Mouse (Mus musculus): Measurements from ENCODE around the gene Wnt8b. TPM values are rescaled to one million over a fixed set of nuclear protein-coding genes. Genes with fewer than 3 reads are reported as not detected.

Gene Wnt8b
- polyA plus RNA-seq, 1 experiment from 2014 or later, result 3.7 TPM

DNA sequence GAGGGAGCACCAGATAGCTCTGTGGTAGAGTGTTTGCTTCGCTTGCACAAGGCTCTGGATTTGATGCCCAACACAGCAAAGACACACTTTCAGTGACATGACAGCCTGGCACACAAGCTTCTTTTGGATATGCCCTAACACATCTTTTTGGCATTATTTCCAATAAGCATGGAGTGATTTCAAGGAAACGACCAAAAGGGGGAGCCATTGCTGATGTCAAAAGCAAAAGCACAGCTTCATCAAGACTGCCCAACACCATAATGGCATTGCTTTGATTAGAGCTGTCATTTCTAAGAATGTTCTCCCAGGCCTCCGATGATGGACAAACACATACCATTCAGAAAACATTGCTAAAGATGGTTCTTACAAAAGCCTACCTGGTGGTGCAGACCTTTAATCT, 16.7 kb upstream of the Wnt8b start:
- WGBS, result 58% methylated on average over 3 of the region's 3 CpGs
- H3K27me3 ChIP-seq (replicated peaks), result peaks cover 4% of the 10 kb centered on the region; the same call in 1 of the 2 replicates
- no peaks in the 10 kb centered on the region for H3K36me3 ChIP-seq (replicated peaks)
- no peak overlapping the region for H3K4me2 ChIP-seq
- no peak overlapping the region for H3K4me3 ChIP-seq
- no peaks in the 10 kb centered on the region for H3K9me3 ChIP-seq
- H3K4me1 ChIP-seq, result peaks cover 6% of the 10 kb centered on the region; the same call in 1 of the 2 replicates
- no peak overlapping the region for H3K27ac ChIP-seq
- H3K9ac ChIP-seq, result no peak overlapping the region
- no peak for ATAC-seq (replicated peaks)

DNA sequence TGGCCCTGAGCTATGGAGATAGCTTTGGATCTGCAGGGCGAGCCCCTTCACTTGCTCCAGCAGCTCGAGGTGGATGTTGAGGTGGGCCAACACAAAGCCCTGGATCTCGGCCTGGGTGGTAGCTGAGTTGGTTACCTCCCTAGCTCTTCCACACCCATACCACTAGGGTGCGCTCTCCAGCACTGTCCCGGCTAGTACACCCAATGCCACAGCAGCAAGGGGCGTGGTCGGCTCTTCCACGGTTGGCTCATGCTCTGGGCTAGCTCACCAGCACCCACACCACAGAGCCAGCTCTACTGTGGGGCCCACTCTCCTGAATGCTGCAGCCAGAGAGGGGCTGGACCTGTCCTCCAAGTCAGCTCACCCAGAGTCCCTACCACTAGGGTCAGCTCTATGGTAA, 6.0 kb upstream of the Wnt8b start:
- Histone ChIP-seq H3K4me3 (no peak overlapping the region), H3K27ac (no peak overlapping the region), H3K36me3 (replicated peaks) (no peaks in the 10 kb centered on the region), H3K4me1 (no peaks in the 10 kb centered on the region), H3K9me3 (no peaks in the 10 kb centered on the region), H3K27me3 (replicated peaks) (peaks cover 40% of the 10 kb centered on the region), H3K4me2 (no peak overlapping the region), H3K9ac (no peak overlapping the region)
- ATAC-seq (replicated peaks), result no peak
- WGBS, result 14% methylated on average over 8 of the region's 8 CpGs

- Histone ChIP-seq H3K4me2 (no peak overlapping the region), H3K36me3 (replicated peaks) (no peaks in the 10 kb centered on the region), H3K9me3 (no peaks in the 10 kb centered on the region), H3K9ac (no peak overlapping the region), H3K27me3 (replicated peaks) (peaks cover 89% of the 10 kb centered on the region), H3K4me3 (no peak overlapping the region), H3K4me1 (no peaks in the 10 kb centered on the region), H3K27ac (no peak overlapping the region)
- no peak for ATAC-seq (replicated peaks)
- WGBS, result 39% methylated on average over 8 of the region's 8 CpGs
Measured at GRCm38 (mm10) chr19:44496511-44496910, 3.2 kb downstream of the Wnt8b start.

GRCm38 (mm10) chr19:44496941-44497340, 3.7 kb downstream of the Wnt8b start:
- 33% methylated on average over 10 of the region's 10 CpGs for WGBS
- Histone ChIP-seq H3K4me1 (no peaks in the 10 kb centered on the region), H3K9ac (no peak overlapping the region), H3K9me3 (no peaks in the 10 kb centered on the region), H3K4me3 (no peak overlapping the region), H3K27ac (no peak overlapping the region), H3K4me2 (no peak overlapping the region), H3K36me3 (replicated peaks) (no peaks in the 10 kb centered on the region), H3K27me3 (replicated peaks) (peaks cover 89% of the 10 kb centered on the region)
- ATAC-seq (replicated peaks), result no peak

- Histone ChIP-seq H3K36me3 (replicated peaks) (no peaks in the 10 kb centered on the region), H3K9ac (no peak overlapping the region), H3K4me2 (no peak overlapping the region), H3K9me3 (no peaks in the 10 kb centered on the region), H3K4me1 (no peaks in the 10 kb centered on the region), H3K27me3 (replicated peaks) (peaks cover 88% of the 10 kb centered on the region), H3K27ac (no peak overlapping the region), H3K4me3 (no peak overlapping the region)
- ATAC-seq (replicated peaks), result no peak
- WGBS, result 63% methylated on average over 6 of the region's 6 CpGs
Measured at GRCm38 (mm10) chr19:44498936-44499335, 5.7 kb downstream of the Wnt8b start.

GRCm38 (mm10) chr19:44500240-44500639, 7.0 kb downstream of the Wnt8b start:
- Histone ChIP-seq H3K4me2 (no peak overlapping the region), H3K4me1 (no peaks in the 10 kb centered on the region), H3K36me3 (replicated peaks) (no peaks in the 10 kb centered on the region), H3K27ac (no peak overlapping the region), H3K9me3 (no peaks in the 10 kb centered on the region), H3K9ac (no peak overlapping the region), H3K27me3 (replicated peaks) (peaks cover 88% of the 10 kb centered on the region), H3K4me3 (no peak overlapping the region)
- 51% methylated on average over 5 of the region's 5 CpGs for whole genome bisulfite sequencing
- ATAC-seq (replicated peaks), result no peak

DNA sequence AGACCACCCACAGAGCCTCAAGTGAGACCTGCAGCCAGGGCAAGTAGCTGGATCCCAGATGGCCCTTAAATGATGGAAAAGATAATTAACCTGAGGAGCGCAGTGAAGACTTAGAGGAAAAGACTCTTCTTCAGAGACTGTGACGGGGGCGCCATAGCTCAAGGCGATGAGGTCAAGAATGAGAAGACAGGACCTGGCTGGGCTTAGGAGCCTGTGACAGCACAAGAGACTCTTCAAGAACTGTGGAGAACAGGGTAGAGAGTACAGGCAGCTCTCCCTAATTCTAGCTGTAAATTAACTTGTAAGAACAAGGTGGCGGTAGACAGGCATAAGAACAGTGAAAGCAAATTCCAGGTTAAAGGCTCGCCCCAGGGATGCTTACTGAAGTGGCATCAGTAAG, 8.7 kb downstream of the Wnt8b start:
- Histone ChIP-seq H3K4me2 (no peak overlapping the region), H3K9ac (no peak overlapping the region), H3K27me3 (replicated peaks) (peaks cover 89% of the 10 kb centered on the region), H3K27ac (no peak overlapping the region), H3K36me3 (replicated peaks) (no peaks in the 10 kb centered on the region), H3K4me3 (no peak overlapping the region), H3K9me3 (no peaks in the 10 kb centered on the region), H3K4me1 (no peaks in the 10 kb centered on the region)
- 85% methylated on average over 6 of the region's 6 CpGs for WGBS
- no peak for ATAC-seq (replicated peaks)

DNA sequence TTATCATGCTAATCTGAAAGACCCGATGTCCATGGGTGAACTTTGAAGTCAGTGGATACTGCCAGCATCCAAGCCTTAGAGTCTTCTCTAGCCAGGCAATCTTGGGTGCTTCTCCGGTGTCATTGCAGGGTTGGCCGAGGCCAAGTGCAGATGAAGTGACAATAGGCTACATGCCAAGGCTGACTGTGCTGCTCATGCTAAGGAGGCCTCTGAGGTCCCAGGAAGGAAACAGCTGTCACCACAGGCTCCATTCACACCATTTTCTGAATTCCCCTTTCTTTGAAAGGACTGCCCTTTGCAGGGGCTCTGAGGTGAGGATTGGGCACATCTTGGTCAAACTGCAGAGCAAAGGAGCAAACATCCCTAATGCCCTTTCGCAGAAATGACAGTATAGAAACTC, 9.5 kb downstream of the Wnt8b start:
- peaks cover 90% of the 10 kb centered on the region for H3K27me3 ChIP-seq (replicated peaks)
- H3K9me3 ChIP-seq, result no peaks in the 10 kb centered on the region
- H3K4me3 ChIP-seq, result no peak overlapping the region
- H3K27ac ChIP-seq, result no peak overlapping the region
- H3K36me3 ChIP-seq (replicated peaks), result no peaks in the 10 kb centered on the region
- no peak overlapping the region for H3K9ac ChIP-seq
- no peaks in the 10 kb centered on the region for H3K4me1 ChIP-seq
- no peak for ATAC-seq (replicated peaks)
- no peak overlapping the region for H3K4me2 ChIP-seq
- WGBS, result 81% methylated on average over 4 of the region's 4 CpGs

- Histone ChIP-seq H3K27me3 (replicated peaks) (peaks cover 89% of the 10 kb centered on the region), H3K4me1 (peaks cover 34% of the 10 kb centered on the region), H3K4me2 (peak overlapping the region; percentile 75), H3K4me3 (peak overlapping the region; percentile 39; the same call in 1 of the 2 replicates), H3K27ac (no peak overlapping the region), H3K9me3 (no peaks in the 10 kb centered on the region), H3K9ac (no peak overlapping the region), H3K36me3 (replicated peaks) (no peaks in the 10 kb centered on the region)
- ATAC-seq (replicated peaks), result no peak
- WGBS, result 9% methylated on average over 12 of the region's 12 CpGs
Measured at GRCm38 (mm10) chr19:44510534-44511175, 17.4 kb downstream of the Wnt8b start.

GRCm38 (mm10) chr19:44511451-44512231, 18.4 kb downstream of the Wnt8b start:
- Histone ChIP-seq H3K4me3 (peak overlapping the region; percentile 39), H3K9ac (peak overlapping the region; percentile 9; the same call in 1 of the 2 replicates), H3K27me3 (replicated peaks) (peaks cover 92% of the 10 kb centered on the region), H3K4me1 (peaks cover 34% of the 10 kb centered on the region), H3K4me2 (peak overlapping the region; percentile 75), H3K9me3 (no peaks in the 10 kb centered on the region), H3K27ac (no peak overlapping the region), H3K36me3 (replicated peaks) (no peaks in the 10 kb centered on the region)
- ATAC-seq (replicated peaks), result peak; percentile 49
- under 1% methylated on average over 64 of the region's 66 CpGs for WGBS

DNA sequence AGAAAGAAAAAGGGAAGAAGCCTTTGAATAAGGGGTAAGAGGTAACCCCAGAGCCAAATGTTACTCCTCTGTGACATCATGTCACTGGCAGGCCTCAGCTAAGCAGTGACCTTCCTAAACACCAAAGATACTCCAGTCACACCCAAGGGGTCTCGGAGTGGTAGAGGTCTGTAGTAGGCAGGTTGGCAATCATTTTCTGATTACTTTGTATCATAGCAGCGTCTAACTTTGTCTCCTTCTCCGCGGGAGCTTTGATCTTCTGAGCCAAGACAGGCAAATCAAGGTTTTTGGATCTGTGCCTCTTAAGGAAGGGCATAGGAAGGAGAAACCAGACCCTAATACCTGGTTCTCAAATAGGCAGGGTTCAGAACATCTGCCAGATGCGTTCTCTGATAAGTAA, 19.3 kb downstream of the Wnt8b start:
- Histone ChIP-seq H3K4me3 (no peak overlapping the region), H3K4me2 (no peak overlapping the region; the same call in 1 of the 2 replicates), H3K27me3 (replicated peaks) (peaks cover 92% of the 10 kb centered on the region), H3K9ac (no peak overlapping the region), H3K36me3 (replicated peaks) (no peaks in the 10 kb centered on the region), H3K4me1 (peaks cover 34% of the 10 kb centered on the region), H3K9me3 (no peaks in the 10 kb centered on the region), H3K27ac (no peak overlapping the region)
- 19% methylated on average over 5 of the region's 5 CpGs for WGBS
- ATAC-seq (replicated peaks), result no peak

GRCm38 (mm10) chr19:44513054-44513833, 20.0 kb downstream of the Wnt8b start:
- Histone ChIP-seq H3K4me2 (no peak overlapping the region), H3K9ac (no peak overlapping the region), H3K36me3 (replicated peaks) (no peaks in the 10 kb centered on the region), H3K27ac (no peak overlapping the region), H3K4me3 (no peak overlapping the region), H3K9me3 (no peaks in the 10 kb centered on the region), H3K27me3 (replicated peaks) (peaks cover 92% of the 10 kb centered on the region), H3K4me1 (peaks cover 34% of the 10 kb centered on the region)
- ATAC-seq (replicated peaks), result no peak
- 5% methylated on average over 11 of the region's 11 CpGs for WGBS
